Mouse (Mus musculus) hindbrain, embryonic 15.5 days (tissue): ENCODE data around the gene Tmem178. TPM values are rescaled to one million over a fixed set of nuclear protein-coding genes. Genes with fewer than 3 reads are reported as not detected.
A peak's percentile ranks its signal among the peaks of the same experiment; 100 is the strongest.

Source experiments
- ATAC-seq: fragments of 200-750 bp; cut with Nextera tagmentation; 2 replicates; pipeline ENCODE4 v1.8.0; 2017; ENCODE audit warnings: low read depth, moderate number of reproducible peaks, moderate TSS enrichment; ENCODE audit not compliant: low FRiP score
- H3K27ac ChIP-seq: fragments of 300-500 bp; sonication (generic); replicated peaks from 2 replicates; pipeline ENCODE4 v1.5.1; 2015; ENCODE audit warnings: mild to moderate bottlenecking, inconsistent platforms
- H3K27me3 ChIP-seq: fragments of 300-500 bp; sonication (generic); 2 replicates; pipeline ENCODE4 v1.6.1; 2015; ENCODE audit warnings: control low read depth, inconsistent platforms
- H3K36me3 ChIP-seq: fragments of 300-500 bp; sonication (generic); 2 replicates; pipeline ENCODE4 v1.6.1; 2015; ENCODE audit warnings: control low read depth, inconsistent platforms
- H3K4me1 ChIP-seq: fragments of 300-500 bp; sonication (generic); replicated peaks from 2 replicates; pipeline ENCODE4 v1.6.1; 2015; ENCODE audit warnings: control low read depth, inconsistent platforms
- H3K4me2 ChIP-seq: fragments of 300-500 bp; sonication (generic); 2 replicates; pipeline ENCODE4 v1.6.1; 2015; ENCODE audit warnings: moderate library complexity, mild to moderate bottlenecking, inconsistent platforms
- H3K4me3 ChIP-seq: fragments of 300-500 bp; sonication (generic); 2 replicates; pipeline ENCODE4 v1.5.1; 2015; ENCODE audit warnings: mild to moderate bottlenecking, inconsistent platforms
- H3K9ac ChIP-seq: fragments of 300-500 bp; sonication (generic); 2 replicates; pipeline ENCODE4 v1.6.1; 2015; ENCODE audit warnings: inconsistent platforms
- H3K9me3 ChIP-seq: fragments of 300-500 bp; sonication (generic); 2 replicates; pipeline ENCODE4 v1.6.1; 2016; ENCODE audit warnings: control low read depth, inconsistent platforms
- WGBS: fragments of 180-500 bp; shearing (Covaris S2); methylation state at CpG from one replicate; pipeline ENCODE4 v1.1.7; 2015; 5-methylcytosine and 5-hydroxymethylcytosine counted together
- polyA plus RNA-seq: library from polyadenylated mRNA; unstranded; fragments of >200 nt; fragmentation: Nextera tagmentation; extraction: Ambion mirVana; gene quantifications from 2 replicates; pipeline ENCODE4 v1.2.1, GENCODE M21; 2015

Tmem178 gene
- polyA plus RNA-seq, result 31.1 and 32.9 TPM in 2 replicates

DNA sequence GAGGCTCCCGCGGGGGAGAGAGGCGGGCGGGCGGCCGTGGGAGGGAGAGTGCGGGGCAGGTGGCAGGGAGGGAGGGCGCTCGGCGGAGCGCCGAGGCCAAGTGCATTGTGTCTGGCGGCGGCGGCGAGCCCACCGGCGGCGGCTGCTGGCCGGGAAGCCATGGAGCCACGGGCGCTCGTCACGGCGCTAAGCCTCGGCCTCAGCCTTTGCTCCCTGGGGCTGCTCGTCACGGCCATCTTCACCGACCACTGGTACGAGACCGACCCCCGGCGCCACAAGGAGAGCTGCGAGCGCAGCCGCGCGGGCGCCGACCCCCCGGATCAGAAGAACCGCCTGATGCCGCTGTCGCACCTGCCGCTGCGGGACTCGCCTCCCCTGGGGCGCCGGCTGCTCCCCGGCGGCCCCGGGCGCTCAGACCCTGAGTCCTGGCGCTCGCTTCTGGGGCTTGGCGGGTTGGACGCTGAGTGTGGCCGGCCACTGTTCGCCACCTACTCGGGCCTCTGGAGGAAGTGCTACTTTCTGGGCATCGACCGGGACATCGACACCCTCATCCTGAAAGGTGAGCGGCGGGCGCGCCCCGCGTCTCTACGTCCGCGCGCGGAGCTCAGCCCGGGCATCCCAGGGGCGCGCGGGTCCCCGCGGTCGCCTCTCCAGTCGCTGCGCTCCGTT is at the start of gene Tmem178:
TSS of gene Tmem178 (plus strand) at position 103 of the 669 bp plus-strand sequence.
- H3K4me1 ChIP-seq, result peaks cover 26% of the 10 kb centered on the region
- H3K4me3 ChIP-seq, result peak within 1 kb of the TSS; percentile 82
- ATAC-seq, result peak; percentile 57
- peak within 1 kb of the TSS; percentile 97 for H3K4me2 ChIP-seq
- H3K9me3 ChIP-seq, result no peaks in the 10 kb centered on the region
- H3K27ac ChIP-seq, result peak within 1 kb of the TSS; percentile 86
- under 1% methylated on average over 65 of the region's 84 CpGs for WGBS
- H3K36me3 ChIP-seq, result no peaks in the 10 kb centered on the region
- peak within 1 kb of the TSS; percentile 95 for H3K9ac ChIP-seq
- no peaks in the 10 kb centered on the region for H3K27me3 ChIP-seq

DNA sequence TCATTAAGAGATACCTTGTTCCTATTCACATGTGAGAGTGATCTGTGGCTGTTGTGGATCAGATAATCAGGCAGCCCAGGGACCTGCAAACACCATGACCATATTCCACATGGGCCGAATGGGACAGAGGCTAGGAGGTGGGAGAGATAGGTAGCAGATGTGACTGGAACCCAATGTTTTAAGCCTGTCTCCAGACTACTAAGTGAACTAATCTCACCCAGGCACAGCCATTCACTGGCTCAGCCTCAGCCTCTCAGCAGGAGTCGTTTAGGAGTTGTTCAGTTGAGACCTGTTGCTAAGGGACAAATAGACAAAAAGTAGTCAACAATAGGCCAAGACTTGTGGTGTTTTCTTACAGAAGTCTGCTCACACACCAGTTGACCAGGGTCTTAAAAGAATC is 48.0 kb upstream of the Tmem178 start:
- Histone ChIP-seq H3K4me3 (no peak overlapping the region), H3K4me2 (no peak overlapping the region), H3K9ac (no peak overlapping the region), H3K27ac (no peak overlapping the region), H3K36me3 (no peaks in the 10 kb centered on the region), H3K4me1 (peaks cover 21% of the 10 kb centered on the region), H3K9me3 (no peaks in the 10 kb centered on the region), H3K27me3 (no peaks in the 10 kb centered on the region)
- no peak for ATAC-seq
- 36% methylated on average over 2 of the region's 2 CpGs for WGBS

DNA sequence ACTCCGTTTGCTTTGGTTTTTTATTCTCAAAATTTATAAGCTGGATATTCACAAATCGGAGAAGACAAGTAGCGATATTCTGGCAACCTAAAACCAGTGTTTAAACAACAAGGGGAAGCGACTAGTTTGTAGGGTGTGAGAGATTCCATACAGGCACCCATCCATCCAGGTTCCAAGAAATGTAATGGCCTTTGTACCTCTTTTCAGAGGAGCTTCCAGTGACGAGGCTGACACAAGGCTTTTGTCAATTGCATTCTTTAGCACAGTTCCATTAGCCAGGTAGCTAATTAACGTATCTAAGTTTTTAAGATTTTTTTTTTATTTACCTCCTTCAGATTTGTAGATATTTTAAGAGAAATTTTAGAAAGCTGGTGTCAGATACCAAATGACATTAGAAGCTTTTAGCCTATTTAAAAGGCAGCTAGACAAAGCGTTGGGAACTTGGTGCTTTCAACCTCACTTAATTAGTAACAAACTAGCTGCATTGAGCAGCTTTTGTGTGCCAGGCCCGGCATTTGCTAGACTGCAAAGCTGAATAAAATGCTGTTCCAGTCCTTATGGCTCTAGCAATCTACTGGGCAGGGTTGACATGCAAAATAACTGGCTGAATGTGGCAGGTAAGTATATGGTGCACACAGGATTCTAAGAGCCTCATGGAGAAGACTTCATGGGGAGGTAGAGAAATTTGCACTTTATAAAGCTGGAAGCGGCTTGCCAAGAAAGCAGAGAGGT is 46.6 kb upstream of the Tmem178 start:
- no peak for ATAC-seq
- H3K4me3 ChIP-seq, result no peak overlapping the region
- H3K36me3 ChIP-seq, result no peaks in the 10 kb centered on the region
- H3K9ac ChIP-seq, result no peak overlapping the region
- no peak overlapping the region for H3K4me2 ChIP-seq
- H3K27ac ChIP-seq, result no peak overlapping the region
- 62% methylated on average over 9 of the region's 9 CpGs for WGBS
- no peaks in the 10 kb centered on the region for H3K27me3 ChIP-seq
- H3K9me3 ChIP-seq, result no peaks in the 10 kb centered on the region
- peaks cover 21% of the 10 kb centered on the region for H3K4me1 ChIP-seq

- H3K36me3 ChIP-seq, result no peaks in the 10 kb centered on the region
- ATAC-seq, result peak; percentile 75
- WGBS, result 34% methylated on average over 9 of the region's 9 CpGs
- H3K4me2 ChIP-seq, result peak overlapping the region; percentile 34
- no peak overlapping the region for H3K9ac ChIP-seq
- H3K4me3 ChIP-seq, result no peak overlapping the region
- no peaks in the 10 kb centered on the region for H3K27me3 ChIP-seq
- H3K9me3 ChIP-seq, result no peaks in the 10 kb centered on the region
- peak overlapping the region; percentile 70 for H3K27ac ChIP-seq
- peaks cover 31% of the 10 kb centered on the region for H3K4me1 ChIP-seq
Measured at GRCm38 (mm10) chr17:80899513-80900199, 44.8 kb upstream of the Tmem178 start.

- WGBS, result 56% methylated on average over 2 of the region's 2 CpGs
- Histone ChIP-seq H3K9ac (no peak overlapping the region), H3K27me3 (no peaks in the 10 kb centered on the region), H3K36me3 (no peaks in the 10 kb centered on the region), H3K4me1 (peaks cover 36% of the 10 kb centered on the region), H3K9me3 (no peaks in the 10 kb centered on the region), H3K4me3 (no peak overlapping the region), H3K4me2 (peak overlapping the region; percentile 34), H3K27ac (peak overlapping the region; percentile 70)
- ATAC-seq, result no peak; the same call in 1 of the 2 replicates
Measured at GRCm38 (mm10) chr17:80900200-80900520, 44.3 kb upstream of the Tmem178 start.

DNA sequence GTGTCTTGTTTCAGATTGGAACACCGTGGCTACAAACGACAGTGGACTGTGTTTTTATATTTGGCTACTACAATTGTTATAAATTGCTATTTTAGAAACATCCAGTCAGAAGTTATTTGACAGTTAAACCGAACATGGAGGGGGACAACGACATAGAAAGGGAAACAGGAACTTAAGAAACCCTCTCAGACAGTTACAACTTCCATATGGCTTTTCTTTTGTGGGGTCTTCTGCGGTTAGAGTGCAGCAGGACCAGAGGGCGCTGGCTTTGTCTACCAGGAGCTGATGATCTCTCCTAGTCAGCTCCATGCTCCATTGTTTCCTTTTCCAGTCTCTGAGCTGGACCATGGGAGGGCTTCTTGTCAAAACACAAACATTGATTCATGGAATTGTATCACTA is 42.5 kb upstream of the Tmem178 start:
- no peaks in the 10 kb centered on the region for H3K27me3 ChIP-seq
- no peak overlapping the region for H3K4me3 ChIP-seq
- H3K27ac ChIP-seq, result no peak overlapping the region
- no peak overlapping the region for H3K9ac ChIP-seq
- no peak for ATAC-seq
- no peaks in the 10 kb centered on the region for H3K9me3 ChIP-seq
- H3K4me1 ChIP-seq, result peaks cover 36% of the 10 kb centered on the region
- H3K4me2 ChIP-seq, result no peak overlapping the region
- H3K36me3 ChIP-seq, result no peaks in the 10 kb centered on the region
- WGBS, result 82% methylated on average over 6 of the region's 6 CpGs

DNA sequence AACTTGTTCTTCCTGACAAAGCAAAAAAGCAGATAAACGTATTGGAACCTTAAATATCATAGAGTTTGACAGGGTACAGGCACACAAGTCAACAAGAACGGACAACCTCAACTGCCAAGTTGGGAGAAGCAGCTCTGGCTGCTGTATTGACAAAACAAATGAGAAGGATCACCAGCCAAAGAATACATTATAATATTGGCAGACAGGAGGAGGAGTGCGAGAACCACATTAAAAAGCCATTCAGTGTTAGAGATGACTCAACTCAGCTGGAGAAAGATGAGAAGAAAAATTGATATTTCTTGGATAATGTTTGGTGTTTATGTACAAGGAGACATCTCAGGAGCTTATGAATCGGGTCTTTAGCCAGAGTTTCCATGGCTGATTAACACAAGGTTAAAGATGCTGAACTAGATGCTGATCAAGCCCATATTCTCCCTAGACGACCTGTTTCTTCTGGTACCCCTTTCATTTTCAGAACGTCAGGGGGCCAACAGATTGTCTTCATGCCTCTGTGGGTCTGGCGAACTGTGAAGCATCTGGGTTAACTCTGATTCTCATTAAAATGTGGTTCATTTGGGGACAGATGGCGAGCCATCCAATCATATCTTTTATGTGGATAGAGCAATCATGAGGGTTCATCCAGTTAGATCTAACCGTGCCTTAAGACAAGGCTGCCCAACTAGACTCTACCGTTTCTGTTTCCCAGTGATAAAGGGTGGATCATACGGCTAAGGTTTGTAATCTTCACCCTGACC is 41.1 kb upstream of the Tmem178 start:
- Histone ChIP-seq H3K36me3 (no peaks in the 10 kb centered on the region), H3K27me3 (no peaks in the 10 kb centered on the region), H3K4me2 (no peak overlapping the region), H3K9ac (no peak overlapping the region), H3K4me1 (peaks cover 36% of the 10 kb centered on the region), H3K9me3 (no peaks in the 10 kb centered on the region), H3K4me3 (no peak overlapping the region), H3K27ac (0 out of 2 replicates have a peak overlapping the region, but pooled peaks have one; percentile 26)
- 60% methylated on average over 11 of the region's 11 CpGs for WGBS
- ATAC-seq, result no peak

DNA sequence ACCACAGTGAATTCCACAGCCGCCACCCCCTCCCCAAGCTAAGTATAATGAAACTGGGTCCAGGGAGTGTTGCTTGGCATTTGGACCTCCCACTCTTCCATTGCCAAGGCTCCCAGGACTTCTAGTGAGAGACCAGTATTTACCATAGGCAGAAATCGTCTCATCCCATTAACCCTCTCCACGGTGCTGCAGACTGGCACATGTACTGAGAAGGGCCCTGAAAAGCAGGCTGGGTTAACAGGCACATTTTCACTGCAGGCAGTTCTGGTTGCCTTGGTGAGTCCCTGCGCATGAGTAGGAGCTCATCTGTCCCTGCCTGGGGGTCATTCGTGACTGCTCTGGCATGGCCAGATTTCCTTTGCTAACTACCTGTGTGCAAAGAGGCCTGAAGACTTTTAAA is 40.4 kb upstream of the Tmem178 start:
- Histone ChIP-seq H3K4me1 (peaks cover 29% of the 10 kb centered on the region), H3K4me2 (no peak overlapping the region), H3K9me3 (no peaks in the 10 kb centered on the region), H3K4me3 (no peak overlapping the region), H3K27me3 (no peaks in the 10 kb centered on the region), H3K9ac (no peak overlapping the region), H3K36me3 (no peaks in the 10 kb centered on the region), H3K27ac (0 out of 2 replicates have a peak overlapping the region, but pooled peaks have one; percentile 26)
- ATAC-seq, result peak; percentile 77
- WGBS, result 43% methylated on average over 5 of the region's 5 CpGs

GRCm38 (mm10) chr17:80915666-80916065 is 28.8 kb upstream of the Tmem178 start:
- no peaks in the 10 kb centered on the region for H3K36me3 ChIP-seq
- H3K9me3 ChIP-seq, result no peaks in the 10 kb centered on the region
- no peaks in the 10 kb centered on the region for H3K4me1 ChIP-seq
- H3K4me2 ChIP-seq, result no peak overlapping the region
- H3K4me3 ChIP-seq, result no peak overlapping the region
- H3K27me3 ChIP-seq, result no peaks in the 10 kb centered on the region
- 98% methylated on average over 2 of the region's 2 CpGs for WGBS
- no peak overlapping the region for H3K9ac ChIP-seq
- no peak for ATAC-seq
- H3K27ac ChIP-seq, result no peak overlapping the region

DNA sequence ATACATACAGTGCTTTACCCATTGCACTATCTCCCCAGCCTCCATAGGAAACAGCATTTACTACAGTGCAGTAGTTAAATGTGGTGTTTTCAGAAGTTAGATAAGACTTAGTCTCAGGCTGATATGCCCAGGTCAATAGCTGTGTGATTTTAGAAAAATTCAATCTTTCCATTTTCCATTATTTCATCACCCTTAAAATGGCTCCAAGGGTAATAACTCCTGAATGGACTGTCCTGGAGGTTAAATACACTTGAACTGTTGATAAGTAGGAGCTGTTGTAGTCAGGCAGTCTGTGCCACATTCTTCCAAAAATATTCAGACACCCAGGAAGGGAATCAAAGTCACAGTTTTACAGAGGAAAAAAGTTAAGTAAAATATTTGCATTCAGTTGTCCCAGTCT is 25.2 kb upstream of the Tmem178 start:
- Histone ChIP-seq H3K4me1 (peaks cover 8% of the 10 kb centered on the region; the same call in 1 of the 2 replicates), H3K9me3 (no peaks in the 10 kb centered on the region), H3K36me3 (no peaks in the 10 kb centered on the region), H3K4me2 (no peak overlapping the region), H3K27ac (no peak overlapping the region), H3K4me3 (no peak overlapping the region), H3K27me3 (no peaks in the 10 kb centered on the region), H3K9ac (no peak overlapping the region)
- no peak for ATAC-seq

GRCm38 (mm10) chr17:80921286-80922134 is 22.9 kb upstream of the Tmem178 start:
- Histone ChIP-seq H3K36me3 (no peaks in the 10 kb centered on the region), H3K9me3 (no peaks in the 10 kb centered on the region), H3K4me2 (no peak overlapping the region), H3K27me3 (no peaks in the 10 kb centered on the region), H3K4me1 (peaks cover 8% of the 10 kb centered on the region; the same call in 1 of the 2 replicates), H3K9ac (no peak overlapping the region), H3K27ac (no peak overlapping the region), H3K4me3 (no peak overlapping the region)
- ATAC-seq, result peak; percentile 86
- 58% methylated on average over 10 of the region's 10 CpGs for WGBS
